Mouse (Mus musculus) forebrain, postnatal 0 days (tissue): Measurements from ENCODE around the gene Wdr63. TPM values are rescaled to one million over a fixed set of nuclear protein-coding genes. Genes with fewer than 3 reads are reported as not detected.
"Not testable (repeated sequence)": the region's sequence is repeated elsewhere in the genome, so short reads cannot be mapped to it uniquely, and the experiment has no call there.

Experiments used
- ATAC-seq: fragments of 200-750 bp; cut with Nextera tagmentation; 2 replicates; pipeline ENCODE4 v1.8.0; 2017; ENCODE audit warnings: mild to moderate bottlenecking, moderate library complexity
- DNase-seq: peaks from one replicate; pipeline ENCODE4 v3.0.0-alpha.2; 2015
- H3K27ac ChIP-seq: fragments of 300-500 bp; sonication (generic); 2 replicates; pipeline ENCODE4 v1.5.1; 2014; ENCODE audit warnings: low read depth, mild to moderate bottlenecking, antibody characterized with exemption, low read length, moderate library complexity, mixed read lengths
- H3K27me3 ChIP-seq: fragments of 300-500 bp; sonication (generic); 2 replicates; pipeline ENCODE4 v1.6.1; 2014; ENCODE audit warnings: mild to moderate bottlenecking, low read length, mixed read lengths; ENCODE audit not compliant: insufficient read depth
- H3K36me3 ChIP-seq: fragments of 300-500 bp; sonication (generic); 2 replicates; pipeline ENCODE4 v1.6.1; 2014; ENCODE audit warnings: mild to moderate bottlenecking, moderate library complexity; ENCODE audit not compliant: insufficient read depth
- H3K4me1 ChIP-seq: fragments of 300-500 bp; sonication (generic); 2 replicates; pipeline ENCODE4 v1.6.1; 2014; ENCODE audit warnings: antibody characterized with exemption; ENCODE audit not compliant: insufficient read depth
- H3K4me2 ChIP-seq: fragments of 300-500 bp; sonication (generic); 2 replicates; pipeline ENCODE4 v1.6.1; 2014; ENCODE audit warnings: low read depth, mild to moderate bottlenecking, moderate library complexity
- H3K4me3 ChIP-seq: fragments of 300-500 bp; sonication (generic); 2 replicates; pipeline ENCODE4 v1.5.1; 2014; ENCODE audit warnings: low read depth, low read length, mixed read lengths
- H3K9ac ChIP-seq: fragments of 300-500 bp; sonication (generic); 2 replicates; pipeline ENCODE4 v1.6.1; 2014; ENCODE audit warnings: mild to moderate bottlenecking
- H3K9me3 ChIP-seq: fragments of 300-500 bp; sonication (generic); 2 replicates; pipeline ENCODE4 v1.6.1; 2016; ENCODE audit warnings: low read length
- CTCF ChIP-seq: sonication (generic); IDR thresholded peaks from 2 replicates; pipeline ENCODE4 v1.5.1; 2016; ENCODE audit warnings: antibody characterized with exemption, control low read depth, low read depth
- WGBS: fragments of 180-500 bp; shearing (Covaris S2); extraction: QIAGEN DNeasy Blood & Tissue Kit; methylation state at CpG from one replicate; pipeline ENCODE4 v1.1.7; 2014; 5-methylcytosine and 5-hydroxymethylcytosine counted together
- polyA plus RNA-seq: library from polyadenylated mRNA; unstranded; fragments of >200 nt; fragmentation: Nextera tagmentation; extraction: Ambion mirVana; gene quantifications from 2 replicates; pipeline ENCODE4 v1.2.1, GENCODE M21; 2015
- total RNA-seq: library from RNA; depleted of rRNA; stranded (reverse); fragments of >200 nt; gene quantifications from 2 replicates; pipeline ENCODE4 v1.2.3, GENCODE M21; 2014; rRNA removed

Gene Wdr63
- total and polyA plus RNA-seq, 2 experiments from 2014 or later, result 1.7 to 2.1 TPM

DNA sequence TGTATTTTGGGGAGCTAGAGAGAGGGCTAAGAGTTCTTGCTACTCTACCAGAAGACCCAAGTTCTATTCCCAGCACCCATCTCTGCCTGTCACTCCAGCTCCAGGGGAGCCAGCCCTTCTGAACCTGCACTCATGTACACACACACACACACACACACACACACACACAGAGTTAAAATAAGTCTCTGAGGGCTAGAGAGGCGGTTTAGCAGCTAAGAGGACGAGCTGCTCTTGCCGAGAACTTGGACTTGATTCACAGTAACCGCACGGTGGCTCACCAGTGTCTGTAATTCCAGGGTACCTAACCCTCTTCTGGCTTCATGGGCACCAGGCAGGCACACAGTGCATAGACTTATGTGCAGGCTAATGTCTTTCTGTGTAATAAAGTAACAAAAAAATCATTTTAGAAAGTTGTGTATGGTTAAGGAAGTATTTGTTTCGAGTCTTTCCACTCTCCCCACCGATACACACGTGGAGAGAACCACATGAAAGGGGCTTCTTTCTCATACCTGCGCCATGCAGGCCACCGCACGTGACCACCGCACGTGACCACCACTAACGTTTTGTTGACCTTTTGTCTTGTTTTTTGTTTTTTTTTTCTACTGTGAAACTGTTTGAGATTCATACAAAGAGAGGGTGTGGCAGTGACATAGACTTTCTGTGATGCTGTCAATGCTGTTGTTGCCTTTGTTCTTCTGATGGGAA is 103.4 kb downstream of the Wdr63 start:
- Histone ChIP-seq H3K4me2 (no peak overlapping the region), H3K9ac (no peak overlapping the region), H3K4me3 (no peak overlapping the region), H3K27me3 (no peaks in the 10 kb centered on the region), H3K4me1 (no peaks in the 10 kb centered on the region), H3K27ac (no peak overlapping the region), H3K36me3 (peaks cover 25% of the 10 kb centered on the region), H3K9me3 (no peaks in the 10 kb centered on the region)
- WGBS, result 93% methylated on average over 14 of the region's 14 CpGs
- ATAC-seq (no peak), DNase-seq (no peak)
- no peak for TF ChIP-seq CTCF

DNA sequence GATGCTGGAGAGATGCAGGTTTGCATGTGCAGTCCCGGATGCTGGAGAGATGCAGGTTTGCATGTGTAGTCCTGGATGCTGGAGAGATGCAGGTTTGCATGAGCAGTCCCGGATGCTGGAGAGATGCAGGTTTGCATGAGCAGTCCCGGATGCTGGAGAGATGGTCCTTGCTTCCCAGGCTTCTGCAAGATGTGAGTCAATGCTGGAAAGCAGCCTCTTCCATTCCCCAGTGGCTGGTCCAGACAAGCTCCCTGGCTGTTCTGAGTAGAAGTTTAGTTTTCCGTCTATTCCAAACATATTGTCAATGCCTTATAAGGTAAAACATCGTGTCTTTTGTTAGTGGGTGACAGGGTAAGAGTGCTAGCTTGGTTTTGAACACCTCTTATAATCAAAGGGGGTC is 111.4 kb downstream of the Wdr63 start:
- H3K36me3 ChIP-seq, H3K4me2 ChIP-seq, H3K9ac ChIP-seq, H3K4me3 ChIP-seq, H3K27me3 ChIP-seq, ATAC-seq, H3K4me1 ChIP-seq, H3K27ac ChIP-seq, DNase-seq, H3K9me3 ChIP-seq: not testable (repeated sequence)
- 85% methylated on average over 4 of the region's 5 CpGs for WGBS

DNA sequence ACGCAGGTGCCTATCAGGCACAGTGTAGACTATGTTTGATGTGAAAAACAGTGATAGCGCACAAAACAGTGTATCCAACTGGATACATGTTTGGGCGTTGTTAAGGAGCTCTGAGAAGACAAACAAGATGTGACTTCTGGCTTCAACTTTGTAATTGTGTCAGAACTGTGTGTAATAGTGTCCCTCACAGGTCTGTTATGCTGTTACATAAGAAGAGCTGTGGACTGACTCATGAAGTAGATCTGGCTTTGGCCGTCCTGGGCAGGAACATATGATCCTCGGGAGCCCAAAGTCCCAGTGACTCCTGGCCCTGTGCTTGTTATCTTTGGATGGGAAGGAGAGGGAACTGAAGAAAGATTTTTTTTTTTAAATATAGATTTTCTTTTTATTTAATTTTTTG is 112.4 kb downstream of the Wdr63 start:
- H3K27ac ChIP-seq, result no peak overlapping the region
- WGBS, result 91% methylated on average over 5 of the region's 5 CpGs
- H3K4me1 ChIP-seq, result no peaks in the 10 kb centered on the region
- ATAC-seq (no peak), DNase-seq (no peak)
- peaks cover 7% of the 10 kb centered on the region; the same call in 1 of the 2 replicates for H3K36me3 ChIP-seq
- H3K27me3 ChIP-seq, result no peaks in the 10 kb centered on the region
- H3K9ac ChIP-seq, result no peak overlapping the region
- no peak overlapping the region for H3K4me2 ChIP-seq
- H3K4me3 ChIP-seq, result no peak overlapping the region
- no peak for TF ChIP-seq CTCF
- no peaks in the 10 kb centered on the region for H3K9me3 ChIP-seq

DNA sequence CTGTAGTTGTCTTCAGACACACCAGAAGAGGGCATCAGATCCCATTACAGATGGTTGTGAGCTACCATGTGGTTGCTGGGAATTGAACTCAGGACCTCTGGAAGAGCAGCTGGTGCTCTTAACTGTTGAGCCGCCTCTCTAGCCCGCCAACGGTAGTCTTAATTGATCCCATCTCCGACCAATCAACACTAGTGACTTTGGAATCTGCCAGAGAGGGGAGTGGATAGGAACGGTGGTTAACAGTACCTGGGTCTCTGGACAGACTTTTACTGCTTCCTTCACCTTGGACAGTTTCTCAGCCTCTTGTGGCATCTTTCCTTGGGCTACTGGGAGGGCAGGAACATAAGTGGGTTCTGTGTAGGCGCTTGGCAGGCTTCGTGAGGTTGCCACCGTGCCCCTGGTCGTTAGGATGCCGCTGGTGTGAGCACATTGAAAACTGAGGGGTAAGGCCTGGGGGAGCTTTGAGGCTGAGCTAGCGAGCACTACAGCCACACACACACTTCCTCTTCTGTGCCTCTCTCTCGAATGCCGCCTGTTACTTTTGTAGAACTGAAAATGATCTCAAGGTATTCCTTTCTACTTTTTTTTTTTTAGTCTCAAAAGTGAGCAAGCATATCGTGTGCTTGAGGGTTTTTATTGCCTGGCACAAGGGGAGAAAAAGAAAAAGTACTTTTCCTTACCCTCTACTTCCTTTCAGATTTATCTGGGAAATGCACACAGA is 114.3 kb downstream of the Wdr63 start:
- Histone ChIP-seq H3K9me3 (no peaks in the 10 kb centered on the region), H3K9ac (no peak overlapping the region), H3K4me1 (peaks cover 10% of the 10 kb centered on the region), H3K36me3 (peaks cover 2% of the 10 kb centered on the region; the same call in 1 of the 2 replicates), H3K27me3 (no peaks in the 10 kb centered on the region), H3K4me2 (no peak overlapping the region), H3K27ac (no peak overlapping the region), H3K4me3 (no peak overlapping the region)
- no peak for TF ChIP-seq CTCF
- DNase-seq, result no peak
- WGBS, result 74% methylated on average over 14 of the region's 14 CpGs
- no peak for ATAC-seq

DNA sequence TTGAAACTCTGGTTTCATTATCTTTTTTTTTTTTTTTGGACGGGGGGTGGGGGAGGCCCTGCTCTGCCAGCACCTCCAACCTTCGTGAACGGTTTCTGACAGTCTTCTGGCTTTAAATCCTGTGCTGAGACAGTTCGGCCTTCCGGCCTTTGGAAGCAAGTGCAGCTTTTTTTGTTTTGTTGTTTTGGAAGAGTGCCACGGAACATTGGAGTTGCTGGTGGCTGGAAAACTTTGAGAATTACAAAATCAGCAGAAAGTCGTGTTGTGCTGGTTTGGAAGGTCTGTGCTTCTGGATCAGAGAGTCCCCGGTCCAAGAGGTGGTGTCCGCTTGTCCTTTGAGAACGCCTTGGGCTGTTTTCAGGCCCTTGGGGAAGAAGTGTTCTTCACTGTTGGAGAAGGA is 115.1 kb downstream of the Wdr63 start:
- Histone ChIP-seq H3K4me3 (no peak overlapping the region), H3K4me1 (peaks cover 12% of the 10 kb centered on the region), H3K36me3 (no peaks in the 10 kb centered on the region), H3K9ac (no peak overlapping the region), H3K4me2 (no peak overlapping the region), H3K27ac (no peak overlapping the region), H3K9me3 (no peaks in the 10 kb centered on the region), H3K27me3 (no peaks in the 10 kb centered on the region)
- ATAC-seq (no peak), DNase-seq (no peak)
- TF ChIP-seq CTCF, result no peak
- WGBS, result 70% methylated on average over 10 of the region's 10 CpGs

DNA sequence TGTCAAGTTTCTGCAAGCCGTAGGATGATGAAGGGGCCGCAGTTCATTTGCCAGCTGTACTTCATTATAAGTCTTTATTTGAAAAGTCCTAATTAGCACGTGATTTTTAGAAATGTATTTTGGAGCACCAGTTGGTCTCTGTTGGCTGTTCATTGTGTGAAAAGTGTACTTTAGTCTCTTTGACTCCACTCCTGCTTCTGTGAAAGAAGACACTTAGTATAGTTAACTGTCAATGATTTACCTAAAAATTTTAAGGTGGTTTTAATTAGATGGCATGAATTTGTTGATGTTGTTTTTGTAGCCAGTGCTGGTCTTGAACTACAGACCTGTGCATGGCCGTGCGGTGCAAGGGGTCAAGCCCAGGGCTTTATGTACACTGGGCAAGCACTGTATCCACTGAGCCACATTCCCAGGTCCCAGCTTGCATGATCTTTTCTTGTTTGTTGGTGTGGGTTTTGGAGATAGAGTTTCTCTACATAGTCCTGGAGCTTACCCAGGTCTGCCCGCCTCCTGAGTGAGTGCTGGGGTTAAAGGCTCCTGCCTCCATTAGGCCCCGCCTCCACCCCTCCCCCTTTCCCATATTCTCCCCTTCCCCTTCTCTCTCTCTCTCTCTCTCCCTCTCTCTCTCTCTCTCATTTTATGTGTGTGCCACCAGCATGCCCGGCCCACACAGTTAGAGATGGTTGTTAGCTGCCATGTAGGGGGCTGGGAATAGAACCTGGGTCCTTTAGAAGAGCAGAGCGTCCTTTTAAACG is 115.8 kb downstream of the Wdr63 start:
- no peak for DNase-seq
- no peaks in the 10 kb centered on the region for H3K36me3 ChIP-seq
- no peaks in the 10 kb centered on the region for H3K27me3 ChIP-seq
- TF ChIP-seq CTCF, result no peak
- peaks cover 15% of the 10 kb centered on the region for H3K4me1 ChIP-seq
- H3K9ac ChIP-seq, result no peak overlapping the region
- H3K4me3 ChIP-seq, result no peak overlapping the region
- H3K9me3 ChIP-seq, result no peaks in the 10 kb centered on the region
- WGBS, result 81% methylated on average over 10 of the region's 10 CpGs
- H3K27ac ChIP-seq, result no peak overlapping the region
- ATAC-seq, result no peak
- no peak overlapping the region for H3K4me2 ChIP-seq

DNA sequence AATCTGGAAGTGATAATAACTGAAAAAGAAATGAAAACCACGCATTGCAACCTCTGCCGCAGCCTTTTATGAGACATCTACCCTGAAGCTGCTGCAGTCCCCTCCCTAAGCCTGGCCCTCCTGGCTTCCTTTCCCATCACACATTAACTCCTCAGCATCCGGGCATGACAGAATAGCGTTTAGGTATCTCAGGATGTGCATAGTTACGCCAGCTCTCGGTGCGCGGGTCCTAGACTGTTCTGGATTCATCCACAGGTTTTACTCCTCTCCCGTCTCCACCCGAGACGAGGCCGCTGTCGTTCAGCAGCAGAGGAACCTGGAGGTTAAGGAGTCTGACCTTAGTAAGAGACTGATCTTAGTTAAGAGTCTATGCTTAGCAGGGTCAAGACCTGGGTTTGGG is 116.8 kb downstream of the Wdr63 start:
- H3K4me1 ChIP-seq, result peaks cover 15% of the 10 kb centered on the region
- H3K4me2 ChIP-seq, result no peak overlapping the region
- DNase-seq (no peak), ATAC-seq (no peak)
- WGBS, result 92% methylated on average over 13 of the region's 13 CpGs
- H3K27me3 ChIP-seq, result peaks cover 5% of the 10 kb centered on the region; the same call in 1 of the 2 replicates
- H3K4me3 ChIP-seq, result no peak overlapping the region
- no peak overlapping the region for H3K27ac ChIP-seq
- no peaks in the 10 kb centered on the region for H3K36me3 ChIP-seq
- no peaks in the 10 kb centered on the region for H3K9me3 ChIP-seq
- H3K9ac ChIP-seq, result no peak overlapping the region
- TF ChIP-seq CTCF, result no peak

Other genes with a start within 250 kb of the Wdr63 start
- 30.5 and 33.2 TPM in 2 replicates for gene Bcl10, start 185.3 kb downstream of the Wdr63 start, total RNA-seq
- gene Bcl10, start 185.3 kb downstream of the Wdr63 start, polyA plus RNA-seq, result 34.4 and 38.1 TPM in 2 replicates
- 57.5 and 71.2 TPM in 2 replicates for gene 2410004B18Rik, start 170.1 kb downstream of the Wdr63 start, total RNA-seq
- gene 2410004B18Rik, start 170.1 kb downstream of the Wdr63 start, polyA plus RNA-seq, result 96.4 and 97.3 TPM in 2 replicates
- 5.1 and 5.7 TPM in 2 replicates for gene Syde2, start 120.3 kb downstream of the Wdr63 start, total RNA-seq
- 0.34 and 0.45 TPM in 2 replicates for gene Syde2, start 120.3 kb downstream of the Wdr63 start, polyA plus RNA-seq
- gene Mcoln3, start 9.3 kb upstream of the Wdr63 start, total RNA-seq, result 0.62 and 2.5 TPM in 2 replicates
- 0.20 and 0.30 TPM in 2 replicates for gene Mcoln3, start 9.3 kb upstream of the Wdr63 start, polyA plus RNA-seq
- 0.14 and 1.6 TPM in 2 replicates for gene Mcoln2, start 41.7 kb upstream of the Wdr63 start, total RNA-seq
- 0.12 and 0.48 TPM in 2 replicates for gene Mcoln2, start 41.7 kb upstream of the Wdr63 start, polyA plus RNA-seq
- gene Lpar3, start 112.8 kb upstream of the Wdr63 start, total RNA-seq, result 0.43 and 0.69 TPM in 2 replicates
- gene Lpar3, start 112.8 kb upstream of the Wdr63 start, polyA plus RNA-seq, result 0.78 and 0.92 TPM in 2 replicates